Mouse (Mus musculus) CD4-positive helper T cell, adult 2 months (primary cell): ENCODE measurements around the gene Cyp2b13.
"Not testable (repeated sequence)": the region's sequence is repeated elsewhere in the genome, so short reads cannot be mapped to it uniquely, and the experiment has no call there.

Source experiments
- DNase-seq: peaks from one replicate; pipeline ENCODE4 v3.0.0-alpha.2; 2012; ENCODE audit warnings: low read depth, missing footprints, low spot score

The Cyp2b13 gene

GRCm38 (mm10) chr7:26061197-26061596, at the start of gene Cyp2b13:
Gene Cyp2b13, plus strand, starts transcription at chr7:26061497.
- DNase-seq, result not testable (repeated sequence)

- not testable (repeated sequence) for DNase-seq
Observed at GRCm38 (mm10) chr7:26019814-26020332, 41.4 kb upstream of the Cyp2b13 start.

GRCm38 (mm10) chr7:26054885-26055630, 6.2 kb upstream of the Cyp2b13 start:
- DNase-seq, result not testable (repeated sequence)

- not testable (repeated sequence) for DNase-seq
Observed at GRCm38 (mm10) chr7:26071677-26072076, 10.4 kb downstream of the Cyp2b13 start.

GRCm38 (mm10) chr7:26082595-26082994, 21.3 kb downstream of the Cyp2b13 start:
- DNase-seq, result no peak

- DNase-seq, result no peak
Observed at GRCm38 (mm10) chr7:26087391-26087790, 26.1 kb downstream of the Cyp2b13 start.

- not testable (repeated sequence) for DNase-seq
Observed at GRCm38 (mm10) chr7:26088578-26088977, 27.3 kb downstream of the Cyp2b13 start.

- DNase-seq, result not testable (repeated sequence)
Observed at GRCm38 (mm10) chr7:26139623-26140022, 78.3 kb downstream of the Cyp2b13 start.

GRCm38 (mm10) chr7:26143657-26144056, 82.4 kb downstream of the Cyp2b13 start:
- DNase-seq, result not testable (repeated sequence)
